Mouse (Mus musculus): ENCODE measurements around the gene Ranbp3. TPM values are rescaled to one million over a fixed set of nuclear protein-coding genes. Genes with fewer than 3 reads are reported as not detected.

Ranbp3 gene
- polyA plus RNA-seq, 1 experiment from 2014 or later: 132 TPM

DNA sequence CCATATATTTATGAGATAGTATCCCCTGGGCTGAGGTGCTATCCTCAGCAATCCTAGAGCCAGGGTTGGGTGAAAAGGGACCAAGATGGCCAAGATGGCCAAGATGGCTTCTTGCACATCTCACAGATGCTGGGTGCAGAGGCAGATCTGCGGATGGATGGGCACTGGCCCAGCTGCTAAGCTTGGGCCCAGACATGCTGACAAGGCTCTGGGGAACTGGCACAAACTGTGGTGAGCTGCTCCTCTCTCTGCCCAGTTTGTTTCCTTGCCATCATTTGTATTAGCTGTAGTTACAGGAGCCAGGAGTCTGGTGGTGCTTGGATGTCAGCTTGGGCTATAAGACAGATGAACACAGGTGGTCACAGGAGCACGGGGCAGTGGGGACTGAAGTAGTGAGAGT lies 11.6 kb downstream of the Ranbp3 start:
- no peak for ATAC-seq (replicated peaks; ENCODE audit: low FRiP score)
- Histone ChIP-seq H3K9ac (ENCODE audit: low read length) (no peak overlapping the region), H3K27me3 (ENCODE audit: control insufficient read depth, insufficient read depth, low read length) (no peaks in the 10 kb centered on the region), H3K36me3 (ENCODE audit: control insufficient read depth, insufficient read depth, low read length) (peaks cover 5% of the 10 kb centered on the region; the same call in 1 of the 2 replicates), H3K4me1 (replicated peaks; ENCODE audit: control insufficient read depth, insufficient read depth, low read length) (no peaks in the 10 kb centered on the region), H3K9me3 (ENCODE audit: control insufficient read depth, low read length) (no peaks in the 10 kb centered on the region), H3K4me3 (ENCODE audit: low read depth, low read length) (no peak overlapping the region), H3K4me2 (ENCODE audit: low read depth, low read length, severe bottlenecking) (no peak overlapping the region), H3K27ac (ENCODE audit: low read depth, low read length) (no peak overlapping the region)
- no peak for DNase-seq (ENCODE audit: low spot score)
- 95% methylated on average over 2 of the region's 2 CpGs for WGBS

DNA sequence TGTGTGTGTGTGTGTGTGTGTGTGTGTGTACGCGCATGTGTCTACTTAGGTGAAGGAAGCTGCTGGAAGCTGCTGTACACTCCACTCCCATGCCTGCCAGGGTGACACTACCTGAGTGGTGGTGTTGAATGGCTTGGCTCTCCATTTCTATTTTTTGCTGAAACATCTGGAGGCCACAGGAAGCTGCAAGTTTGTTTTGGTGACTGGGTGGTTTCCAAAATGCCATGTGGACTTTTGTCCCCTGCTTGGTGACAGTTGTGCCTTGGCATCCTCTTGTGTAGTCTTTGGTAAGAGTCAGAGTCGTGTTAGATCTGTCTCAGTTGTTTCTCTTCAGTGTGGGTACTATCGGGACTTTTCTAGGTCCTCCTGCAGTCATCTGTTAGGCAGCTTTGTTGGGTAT lies 13.7 kb downstream of the Ranbp3 start:
- WGBS: 94% methylated on average over 4 of the region's 4 CpGs
- Histone ChIP-seq H3K27ac (ENCODE audit: low read depth, low read length) (no peak overlapping the region), H3K4me3 (ENCODE audit: low read depth, low read length) (no peak overlapping the region), H3K27me3 (ENCODE audit: control insufficient read depth, insufficient read depth, low read length) (no peaks in the 10 kb centered on the region), H3K9me3 (ENCODE audit: control insufficient read depth, low read length) (no peaks in the 10 kb centered on the region), H3K9ac (ENCODE audit: low read length) (no peak overlapping the region), H3K4me2 (ENCODE audit: low read depth, low read length, severe bottlenecking) (no peak overlapping the region), H3K4me1 (replicated peaks; ENCODE audit: control insufficient read depth, insufficient read depth, low read length) (no peaks in the 10 kb centered on the region), H3K36me3 (ENCODE audit: control insufficient read depth, insufficient read depth, low read length) (peaks cover 8% of the 10 kb centered on the region)
- no peak for DNase-seq (ENCODE audit: low spot score)
- ATAC-seq (replicated peaks; ENCODE audit: low FRiP score): no peak

DNA sequence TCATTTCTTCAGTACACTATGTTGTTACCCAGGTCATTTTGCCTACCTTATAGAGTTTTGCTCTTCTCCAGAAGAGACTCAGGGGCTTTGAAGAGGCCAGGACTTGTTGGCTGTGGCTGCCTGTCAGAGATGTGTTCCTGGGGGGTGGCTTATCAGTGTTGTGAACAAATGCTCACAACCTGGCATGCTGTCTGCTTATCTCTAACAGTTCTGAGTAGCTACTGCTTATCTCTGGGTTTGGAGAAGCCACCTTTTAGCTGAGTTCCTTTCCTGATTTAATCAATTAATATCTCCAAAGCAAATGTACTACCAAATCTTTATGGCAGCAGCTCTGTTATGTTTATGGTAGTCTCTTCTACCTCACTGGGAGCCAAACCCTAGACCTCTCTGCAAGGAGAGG lies 15.0 kb downstream of the Ranbp3 start:
- no peaks in the 10 kb centered on the region for H3K4me1 ChIP-seq (replicated peaks; ENCODE audit: control insufficient read depth, insufficient read depth, low read length)
- H3K27ac ChIP-seq (ENCODE audit: low read depth, low read length): no peak overlapping the region
- no peaks in the 10 kb centered on the region for H3K27me3 ChIP-seq (ENCODE audit: control insufficient read depth, insufficient read depth, low read length)
- H3K4me2 ChIP-seq (ENCODE audit: low read depth, low read length, severe bottlenecking): no peak overlapping the region
- ATAC-seq (replicated peaks; ENCODE audit: low FRiP score): no peak
- H3K4me3 ChIP-seq (ENCODE audit: low read depth, low read length): no peak overlapping the region
- no peak for DNase-seq (ENCODE audit: low spot score)
- H3K9ac ChIP-seq (ENCODE audit: low read length): no peak overlapping the region
- no peaks in the 10 kb centered on the region for H3K9me3 ChIP-seq (ENCODE audit: control insufficient read depth, low read length)
- H3K36me3 ChIP-seq (ENCODE audit: control insufficient read depth, insufficient read depth, low read length): peaks cover 12% of the 10 kb centered on the region

DNA sequence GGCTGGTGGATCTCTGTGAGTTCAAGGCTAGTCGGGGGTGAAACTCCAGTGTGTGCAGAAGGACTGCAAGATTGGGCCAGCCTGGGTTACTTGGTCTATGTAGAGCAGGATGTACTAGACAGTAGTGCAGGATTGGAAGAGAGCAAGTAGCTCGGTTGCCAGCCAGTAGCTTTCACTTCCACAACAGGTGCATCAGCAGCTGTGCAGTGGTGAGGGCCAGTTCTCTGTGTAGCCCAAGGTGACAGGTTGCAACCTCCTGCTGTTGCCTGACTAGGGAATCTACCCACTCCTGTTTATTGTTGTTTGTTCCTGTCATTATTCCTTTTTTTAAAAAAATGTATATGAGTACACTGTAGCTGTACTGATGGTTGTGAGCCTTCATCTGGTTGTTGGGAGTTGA lies 15.6 kb downstream of the Ranbp3 start:
- WGBS: 89% methylated on average over 2 of the region's 2 CpGs
- Histone ChIP-seq H3K9me3 (ENCODE audit: control insufficient read depth, low read length) (no peaks in the 10 kb centered on the region), H3K27ac (ENCODE audit: low read depth, low read length) (no peak overlapping the region), H3K4me1 (replicated peaks; ENCODE audit: control insufficient read depth, insufficient read depth, low read length) (no peaks in the 10 kb centered on the region), H3K27me3 (ENCODE audit: control insufficient read depth, insufficient read depth, low read length) (no peaks in the 10 kb centered on the region), H3K36me3 (ENCODE audit: control insufficient read depth, insufficient read depth, low read length) (peaks cover 12% of the 10 kb centered on the region), H3K9ac (ENCODE audit: low read length) (no peak overlapping the region), H3K4me3 (ENCODE audit: low read depth, low read length) (no peak overlapping the region), H3K4me2 (ENCODE audit: low read depth, low read length, severe bottlenecking) (no peak overlapping the region)
- ATAC-seq (replicated peaks; ENCODE audit: low FRiP score): no peak
- no peak for DNase-seq (ENCODE audit: low spot score)

DNA sequence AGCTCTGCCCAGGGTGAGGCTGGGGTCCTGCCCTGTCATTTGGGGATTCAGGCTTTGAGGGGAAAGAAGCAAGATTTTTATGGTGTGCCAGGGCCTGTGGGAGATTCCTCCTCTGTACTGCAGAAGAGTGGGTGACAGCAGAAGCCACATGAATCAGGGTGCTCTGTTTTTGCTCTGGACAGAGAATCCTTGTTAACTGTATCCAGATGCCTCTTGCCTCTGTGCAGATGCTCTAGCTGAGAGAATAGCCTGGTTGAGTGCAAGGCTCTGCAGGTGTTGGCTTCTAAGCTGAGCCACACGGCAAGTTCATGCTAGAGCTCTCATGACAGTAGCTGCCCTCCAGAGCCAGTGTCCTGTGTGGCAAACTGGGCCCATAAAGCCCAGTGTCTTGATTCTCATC lies 20.3 kb downstream of the Ranbp3 start:
- Histone ChIP-seq H3K27ac (ENCODE audit: low read depth, low read length) (no peak overlapping the region), H3K4me3 (ENCODE audit: low read depth, low read length) (no peak overlapping the region), H3K9me3 (ENCODE audit: control insufficient read depth, low read length) (no peaks in the 10 kb centered on the region), H3K36me3 (ENCODE audit: control insufficient read depth, insufficient read depth, low read length) (peaks cover 14% of the 10 kb centered on the region), H3K27me3 (ENCODE audit: control insufficient read depth, insufficient read depth, low read length) (no peaks in the 10 kb centered on the region), H3K4me2 (ENCODE audit: low read depth, low read length, severe bottlenecking) (no peak overlapping the region), H3K4me1 (replicated peaks; ENCODE audit: control insufficient read depth, insufficient read depth, low read length) (no peaks in the 10 kb centered on the region), H3K9ac (ENCODE audit: low read length) (no peak overlapping the region)
- ATAC-seq (replicated peaks; ENCODE audit: low FRiP score) (no peak), DNase-seq (ENCODE audit: low spot score) (no peak)
- WGBS: 75% methylated on average over 1 of the region's 1 CpGs

DNA sequence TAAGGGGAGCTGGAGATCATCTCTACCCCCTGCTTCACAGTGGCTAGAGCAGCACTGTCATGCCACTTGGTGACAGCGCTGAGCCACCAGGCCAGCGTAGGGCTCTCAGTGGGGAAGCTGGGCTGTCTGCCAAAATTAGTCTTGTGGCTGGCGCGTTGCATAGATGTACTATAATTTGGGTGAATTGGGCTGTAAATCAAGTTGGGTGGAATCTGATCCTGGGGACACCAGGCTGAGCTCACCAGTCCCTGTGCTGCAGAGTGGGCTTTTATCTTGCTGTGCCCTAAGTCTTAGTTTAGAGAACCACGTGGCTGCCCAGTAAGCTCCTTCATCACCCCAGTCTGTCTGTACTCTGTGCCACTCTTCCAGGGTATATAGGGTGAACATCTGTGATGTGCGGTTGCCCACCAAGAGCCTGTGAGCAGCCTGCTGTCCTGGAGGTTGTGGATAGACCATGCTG lies 20.8 kb downstream of the Ranbp3 start:
- H3K4me1 ChIP-seq (replicated peaks; ENCODE audit: control insufficient read depth, insufficient read depth, low read length): no peaks in the 10 kb centered on the region
- no peak overlapping the region for H3K4me3 ChIP-seq (ENCODE audit: low read depth, low read length)
- no peak overlapping the region for H3K9ac ChIP-seq (ENCODE audit: low read length)
- H3K4me2 ChIP-seq (ENCODE audit: low read depth, low read length, severe bottlenecking): no peak overlapping the region
- peaks cover 14% of the 10 kb centered on the region for H3K36me3 ChIP-seq (ENCODE audit: control insufficient read depth, insufficient read depth, low read length)
- 84% methylated on average over 6 of the region's 6 CpGs for WGBS
- DNase-seq (ENCODE audit: low spot score): no peak
- H3K9me3 ChIP-seq (ENCODE audit: control insufficient read depth, low read length): no peaks in the 10 kb centered on the region
- H3K27ac ChIP-seq (ENCODE audit: low read depth, low read length): no peak overlapping the region
- no peak for ATAC-seq (replicated peaks; ENCODE audit: low FRiP score)
- no peaks in the 10 kb centered on the region for H3K27me3 ChIP-seq (ENCODE audit: control insufficient read depth, insufficient read depth, low read length)

DNA sequence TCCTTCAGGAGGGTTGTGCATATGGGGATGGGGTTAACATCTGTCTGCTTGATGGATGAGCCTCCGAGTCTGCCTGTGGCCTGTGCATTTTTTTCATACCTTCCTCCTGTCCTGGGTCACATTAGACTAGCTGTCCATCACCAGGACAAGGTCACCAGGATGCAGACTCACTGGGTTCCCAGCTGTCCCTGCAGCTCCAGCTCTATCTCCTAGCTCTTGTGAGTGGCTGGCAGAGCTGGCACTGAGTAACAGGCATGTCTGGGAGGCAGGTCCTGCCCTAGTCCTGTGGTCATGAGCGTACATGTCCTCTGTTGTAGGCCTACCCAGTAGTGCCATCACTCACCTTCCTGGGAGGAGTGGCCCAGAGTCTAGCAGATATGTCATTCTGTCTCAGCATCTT lies 27.4 kb downstream of the Ranbp3 start:
- Histone ChIP-seq H3K4me3 (ENCODE audit: low read depth, low read length) (no peak overlapping the region), H3K4me1 (replicated peaks; ENCODE audit: control insufficient read depth, insufficient read depth, low read length) (no peaks in the 10 kb centered on the region), H3K27ac (ENCODE audit: low read depth, low read length) (no peak overlapping the region), H3K4me2 (ENCODE audit: low read depth, low read length, severe bottlenecking) (no peak overlapping the region), H3K27me3 (ENCODE audit: control insufficient read depth, insufficient read depth, low read length) (no peaks in the 10 kb centered on the region), H3K36me3 (ENCODE audit: control insufficient read depth, insufficient read depth, low read length) (peaks cover 16% of the 10 kb centered on the region; the same call in 1 of the 2 replicates), H3K9ac (ENCODE audit: low read length) (no peak overlapping the region), H3K9me3 (ENCODE audit: control insufficient read depth, low read length) (no peaks in the 10 kb centered on the region)
- ATAC-seq (replicated peaks; ENCODE audit: low FRiP score) (no peak), DNase-seq (ENCODE audit: low spot score) (no peak)
- 89% methylated on average over 2 of the region's 2 CpGs for WGBS

DNA sequence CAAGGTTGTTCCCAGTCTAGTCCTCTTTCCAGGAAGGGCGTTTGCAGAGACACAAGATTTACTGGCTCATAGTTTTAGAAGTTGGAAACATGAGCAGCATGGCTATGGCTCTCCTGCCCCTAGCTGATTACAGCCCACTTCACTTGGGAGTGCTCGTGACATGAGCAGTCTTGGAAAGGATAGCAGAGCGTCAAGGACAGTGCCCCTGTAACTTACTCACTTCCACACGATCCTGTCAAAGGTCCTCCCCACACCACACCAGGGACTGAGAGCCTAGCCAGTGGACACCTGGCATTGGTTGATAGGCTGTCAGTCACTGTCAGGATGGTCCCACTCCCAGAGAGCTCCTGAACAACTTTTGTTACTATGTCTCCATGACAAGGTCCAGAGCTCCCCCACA lies 29.9 kb downstream of the Ranbp3 start:
- WGBS: 91% methylated on average over 4 of the region's 4 CpGs

DNA sequence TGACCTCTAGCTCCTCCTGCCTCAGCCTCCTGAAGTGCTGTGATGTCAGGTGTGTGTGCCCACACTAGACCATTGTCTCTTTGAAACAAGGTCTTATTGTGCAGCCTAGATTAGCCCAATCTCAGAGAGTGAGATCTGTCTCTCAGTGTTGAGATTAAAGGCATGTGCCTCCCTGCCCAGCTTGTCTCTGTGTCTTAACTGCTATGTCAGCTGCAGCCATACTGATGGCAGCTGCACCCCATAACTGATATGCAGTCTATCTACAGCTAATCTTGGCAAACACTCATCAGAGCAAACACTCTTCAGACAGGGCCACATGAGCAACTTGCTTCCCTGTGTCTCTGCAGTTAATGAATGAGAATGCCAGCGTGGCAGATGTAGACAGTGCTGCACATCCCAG lies 33.4 kb downstream of the Ranbp3 start:
- Histone ChIP-seq H3K4me2 (ENCODE audit: low read depth, low read length, severe bottlenecking) (no peak overlapping the region), H3K4me1 (replicated peaks; ENCODE audit: control insufficient read depth, insufficient read depth, low read length) (no peaks in the 10 kb centered on the region), H3K27me3 (ENCODE audit: control insufficient read depth, insufficient read depth, low read length) (no peaks in the 10 kb centered on the region), H3K9ac (ENCODE audit: low read length) (no peak overlapping the region), H3K4me3 (ENCODE audit: low read depth, low read length) (no peak overlapping the region), H3K27ac (ENCODE audit: low read depth, low read length) (no peak overlapping the region), H3K36me3 (ENCODE audit: control insufficient read depth, insufficient read depth, low read length) (peaks cover 38% of the 10 kb centered on the region), H3K9me3 (ENCODE audit: control insufficient read depth, low read length) (no peaks in the 10 kb centered on the region)
- 100% methylated on average over 1 of the region's 1 CpGs for whole genome bisulfite sequencing
- DNase-seq (ENCODE audit: low spot score) (no peak), ATAC-seq (replicated peaks; ENCODE audit: low FRiP score) (no peak)

More for the DNA sequence above, 29.9 kb downstream of the Ranbp3 start:
- ATAC-seq (replicated peaks; ENCODE audit: low FRiP score): no peak
- H3K9ac ChIP-seq (ENCODE audit: low read length): no peak overlapping the region
- no peaks in the 10 kb centered on the region for H3K9me3 ChIP-seq (ENCODE audit: control insufficient read depth, low read length)
- no peak overlapping the region for H3K4me2 ChIP-seq (ENCODE audit: low read depth, low read length, severe bottlenecking)
- H3K36me3 ChIP-seq (ENCODE audit: control insufficient read depth, insufficient read depth, low read length): peaks cover 33% of the 10 kb centered on the region
- H3K4me1 ChIP-seq (replicated peaks; ENCODE audit: control insufficient read depth, insufficient read depth, low read length): no peaks in the 10 kb centered on the region
- H3K27ac ChIP-seq (ENCODE audit: low read depth, low read length): no peak overlapping the region
- no peak overlapping the region for H3K4me3 ChIP-seq (ENCODE audit: low read depth, low read length)
- no peaks in the 10 kb centered on the region for H3K27me3 ChIP-seq (ENCODE audit: control insufficient read depth, insufficient read depth, low read length)
- no peak for DNase-seq (ENCODE audit: low spot score)

All from forebrain, embryonic 11.5 days (tissue).